Mouse (Mus musculus) spleen, adult 12 weeks (tissue): Measurements from ENCODE around the gene Gfpt1.
"Not testable (repeated sequence)": the region's sequence is repeated elsewhere in the genome, so short reads cannot be mapped to it uniquely, and the experiment has no call there.

Source experiments
- DNase-seq: peaks from one replicate; pipeline ENCODE4 v3.0.0; 2022; ENCODE audit warnings: low spot score

Gfpt1 gene

DNA sequence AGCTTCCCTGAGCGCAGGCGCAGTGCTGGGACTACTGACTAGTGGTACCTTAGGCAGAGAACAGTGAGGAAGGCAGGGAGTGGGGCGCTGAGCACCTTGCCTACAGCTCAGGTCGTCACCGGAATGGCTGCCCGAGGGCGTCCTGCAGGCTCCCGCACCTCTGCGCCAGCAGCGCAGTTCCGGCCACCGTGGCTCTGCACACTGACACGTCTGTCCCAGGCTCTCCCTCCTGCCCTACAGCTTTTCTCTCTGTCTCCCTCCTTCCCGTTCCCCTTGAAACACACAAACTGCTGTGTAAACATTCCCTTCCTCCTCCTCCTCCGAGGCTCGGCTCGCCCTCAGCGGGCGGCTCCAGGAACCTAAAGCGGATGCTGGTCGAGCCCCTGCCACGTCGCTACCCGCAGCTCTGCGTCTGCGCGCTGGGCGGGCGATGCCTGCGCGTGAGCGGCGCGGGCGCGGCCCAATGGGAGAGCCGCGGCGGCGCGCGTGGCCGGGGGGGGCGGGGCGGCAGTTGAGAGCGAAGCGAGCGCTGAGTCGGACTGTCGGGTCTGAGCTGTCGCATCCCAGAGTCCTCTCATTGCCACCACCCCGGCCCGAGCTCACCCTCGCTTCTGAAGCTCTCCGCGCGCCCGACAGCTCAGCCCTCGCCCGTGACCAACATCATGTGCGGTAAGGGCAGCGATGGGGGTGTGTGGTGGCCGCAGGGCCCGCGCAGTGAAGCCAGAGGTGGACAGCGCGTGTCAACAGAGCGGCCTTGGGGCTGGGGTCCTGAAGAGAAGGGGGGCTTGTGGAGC, at the start of gene Gfpt1:
TSS of gene Gfpt1 (plus strand) at position 510 of the 794 bp plus-strand sequence.
- DNase-seq: peak; percentile 90

DNA sequence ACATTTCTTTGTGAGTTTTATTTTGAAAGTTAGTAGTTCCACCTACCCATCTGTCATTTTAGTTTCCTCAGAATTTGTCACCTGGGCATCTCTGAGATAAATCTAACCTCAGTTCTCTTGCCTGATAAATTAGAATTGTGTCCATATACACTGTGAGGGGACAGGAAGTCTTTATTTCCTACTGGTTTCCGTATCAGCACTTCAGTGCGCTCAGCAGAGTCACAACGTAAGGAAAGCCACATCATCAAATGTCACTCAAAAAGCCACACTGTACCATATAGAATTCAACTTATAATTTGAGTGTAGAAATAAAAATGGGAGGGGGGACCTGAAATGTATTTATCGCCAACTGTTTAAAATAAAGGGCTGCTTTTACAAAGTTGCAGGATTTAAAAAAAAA, 48.4 kb upstream of the Gfpt1 start:
- no peak for DNase-seq

DNA sequence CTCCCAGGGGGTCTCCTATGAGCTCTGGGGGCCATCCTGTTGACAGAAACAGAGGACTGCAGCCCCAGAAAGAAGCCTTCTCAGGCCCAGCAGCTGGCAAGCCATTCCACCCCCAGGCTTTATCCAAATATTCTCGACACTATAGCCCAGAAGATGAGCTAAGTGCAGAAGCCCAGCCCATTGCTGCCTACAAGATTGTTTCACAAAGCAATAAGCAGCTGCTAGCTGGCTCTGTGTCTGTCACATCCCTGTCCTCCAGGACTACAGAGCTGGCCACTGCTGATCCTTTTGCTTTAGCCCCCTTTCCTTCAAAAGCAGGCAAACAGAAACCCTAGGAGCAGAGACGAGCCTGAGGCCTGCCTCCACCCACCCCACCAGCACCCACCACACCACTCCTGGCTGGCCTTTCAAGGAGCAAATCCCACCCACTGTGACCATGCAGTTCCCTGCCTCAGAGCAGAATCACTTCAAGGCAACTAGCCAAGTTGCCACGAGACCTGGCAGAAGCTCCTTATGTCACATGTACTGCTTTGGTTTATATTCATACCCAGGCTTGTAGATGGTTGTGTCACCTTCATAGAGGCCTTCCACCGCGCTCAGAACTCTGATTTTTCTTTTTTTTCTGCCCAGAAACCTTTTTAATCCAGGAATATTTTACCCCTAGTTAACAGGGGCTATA, 45.9 kb upstream of the Gfpt1 start:
- DNase-seq: no peak

DNA sequence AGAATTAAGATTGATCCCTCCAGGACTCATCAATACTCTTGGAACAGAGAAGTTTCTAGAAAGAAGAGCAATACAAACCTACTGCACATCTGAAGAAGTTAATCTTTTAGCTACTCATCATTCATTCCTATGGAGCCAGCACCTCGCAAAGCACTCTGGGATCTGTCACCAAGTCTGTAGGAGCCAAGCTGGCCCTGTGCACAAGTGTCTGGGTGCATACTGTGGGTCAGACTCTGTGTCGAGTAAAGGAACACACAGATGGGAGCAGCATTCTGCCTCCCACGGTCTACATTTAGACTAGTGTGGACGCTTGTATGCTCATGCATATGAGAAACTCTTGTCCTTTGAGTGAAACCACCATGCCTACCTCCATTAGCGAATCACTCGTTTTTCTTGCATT, 45.3 kb upstream of the Gfpt1 start:
- no peak for DNase-seq

DNA sequence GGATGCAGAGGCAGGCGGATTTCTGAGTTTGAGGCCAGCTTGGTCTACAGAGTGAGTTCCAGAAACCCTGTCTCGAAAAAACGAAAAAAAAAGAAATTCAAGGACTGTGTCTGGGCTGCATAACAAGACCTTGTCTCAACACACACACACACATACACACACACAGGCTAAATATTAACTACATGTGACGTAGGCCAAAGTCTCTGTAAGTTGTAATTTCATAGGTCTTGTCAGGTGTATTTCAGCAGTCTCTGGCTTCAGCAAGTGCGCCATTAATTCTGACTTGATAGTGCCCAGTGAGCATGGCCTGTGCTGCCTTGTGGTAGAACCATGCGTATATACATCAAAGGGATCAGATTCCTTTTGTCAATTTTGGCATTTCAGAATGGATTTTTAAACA, 40.7 kb upstream of the Gfpt1 start:
- no peak for DNase-seq

DNA sequence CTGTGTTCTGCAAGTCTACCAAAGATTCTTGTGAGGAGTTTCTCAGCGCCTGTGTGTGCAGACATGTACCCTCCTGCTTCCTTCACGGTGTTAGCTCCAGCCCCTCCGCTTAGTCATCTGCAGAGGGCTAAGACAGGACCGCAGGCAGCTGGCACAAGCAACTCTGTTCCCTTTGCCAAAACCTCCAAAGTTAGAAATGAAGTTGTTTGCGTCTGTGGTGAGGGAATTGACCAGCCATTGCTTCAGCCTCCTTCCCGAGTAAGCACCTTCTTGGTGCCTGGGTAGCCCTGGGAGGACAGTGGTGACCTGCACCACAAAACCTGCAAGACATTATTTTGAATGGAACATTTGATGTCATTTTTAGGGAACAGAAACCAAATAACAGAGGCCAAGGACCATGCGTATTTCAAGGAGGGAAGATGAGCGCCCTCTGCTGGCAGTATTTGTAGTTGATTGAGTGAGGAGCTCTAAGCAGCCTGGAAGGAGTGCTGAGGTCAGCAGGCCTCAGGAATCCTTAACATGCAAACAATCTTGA, 40.1 kb upstream of the Gfpt1 start:
- peak; percentile 67 for DNase-seq

DNA sequence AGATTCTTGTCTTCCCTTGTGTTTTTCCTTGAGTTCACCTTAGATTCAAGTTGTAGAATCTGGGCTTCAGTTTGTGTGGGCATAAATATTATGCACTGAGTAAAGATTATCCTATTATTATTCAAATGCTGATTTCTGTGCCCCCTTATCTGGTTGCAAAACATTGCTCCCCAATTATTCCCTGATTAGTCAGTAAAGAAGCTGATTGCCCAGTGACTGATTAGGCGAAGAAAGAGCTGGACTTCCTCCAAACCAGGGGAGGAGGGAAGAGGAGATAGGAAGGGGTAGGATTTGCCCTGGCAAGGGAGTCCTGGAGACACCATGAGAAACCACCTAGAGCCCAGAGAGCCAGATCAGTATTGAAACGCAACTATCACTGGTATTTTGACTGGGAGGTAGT, 38.5 kb upstream of the Gfpt1 start:
- no peak for DNase-seq

DNA sequence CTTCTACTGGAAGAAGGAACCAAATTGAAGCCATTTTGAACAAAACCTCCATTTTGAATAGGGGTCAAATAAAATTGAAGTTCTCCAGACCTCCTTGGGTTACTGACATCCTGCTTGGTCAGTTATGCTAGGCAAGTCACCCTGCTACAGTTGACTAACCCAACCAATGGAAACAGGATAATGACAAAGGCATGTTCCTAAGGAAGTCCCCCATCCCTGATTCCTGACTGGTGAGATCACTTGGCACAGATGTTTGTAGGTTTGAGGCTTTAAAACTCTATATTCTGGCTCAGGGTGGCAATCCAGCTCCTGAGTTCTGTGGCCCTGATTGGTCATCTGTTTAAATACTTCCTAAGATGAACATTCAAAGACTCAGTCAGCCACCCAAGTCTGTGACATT, 37.1 kb upstream of the Gfpt1 start:
- DNase-seq: no peak

DNA sequence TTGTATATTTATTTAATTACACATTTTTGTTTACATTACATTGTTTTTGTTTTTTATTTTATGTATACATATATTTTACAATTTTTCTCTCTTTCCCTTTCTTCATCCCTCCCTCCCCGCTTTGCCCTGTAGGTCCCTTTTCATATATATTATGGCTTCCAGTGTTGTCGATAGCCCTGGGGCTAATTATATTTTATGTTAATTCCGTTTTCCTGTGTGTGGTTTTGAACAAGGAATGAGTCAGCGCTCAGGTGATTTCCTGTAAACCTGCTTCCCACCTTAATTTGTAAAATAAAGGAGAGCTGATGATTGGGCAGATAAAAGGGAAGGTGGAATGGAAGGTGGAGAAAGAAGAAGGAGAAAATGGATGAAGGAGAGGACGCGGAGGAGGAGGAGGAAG, 33.8 kb upstream of the Gfpt1 start, which contains the start of gene Nfu1:
TSS of gene Nfu1 (plus strand) at position 350 of the 400 bp plus-strand sequence.
- no peak for DNase-seq

DNA sequence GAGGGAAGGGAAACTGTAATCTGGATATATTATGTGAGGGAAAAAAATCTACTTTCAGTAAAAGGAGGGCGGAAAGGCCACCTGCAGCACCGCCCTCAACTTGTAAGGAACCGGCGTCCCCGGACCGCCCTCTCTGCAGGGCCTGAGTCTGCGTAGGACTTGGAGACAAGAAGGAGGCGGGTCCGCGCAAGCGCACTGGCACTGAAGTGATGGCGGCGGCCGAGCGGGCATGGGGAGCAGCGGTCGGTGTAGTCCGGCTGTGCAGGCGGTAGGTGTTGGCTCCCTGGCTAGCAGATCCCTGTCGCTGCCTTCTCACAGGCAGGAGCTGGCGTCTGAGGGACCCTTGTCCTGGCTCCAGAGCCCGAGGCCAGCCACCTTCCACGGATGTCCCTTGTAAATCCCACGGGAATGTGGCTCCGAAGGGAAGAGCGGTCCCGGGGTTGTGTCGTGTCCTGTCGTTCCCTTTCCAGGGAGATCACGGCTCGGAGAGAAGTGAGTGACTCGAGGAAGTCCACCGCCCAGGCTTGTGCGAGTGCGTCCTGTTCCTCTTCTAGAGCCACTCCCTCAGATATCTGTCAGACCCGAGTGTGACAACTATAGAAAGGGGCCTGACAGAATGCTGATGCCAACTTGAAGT, 32.8 kb upstream of the Gfpt1 start:
- DNase-seq: peak; percentile 88

DNA sequence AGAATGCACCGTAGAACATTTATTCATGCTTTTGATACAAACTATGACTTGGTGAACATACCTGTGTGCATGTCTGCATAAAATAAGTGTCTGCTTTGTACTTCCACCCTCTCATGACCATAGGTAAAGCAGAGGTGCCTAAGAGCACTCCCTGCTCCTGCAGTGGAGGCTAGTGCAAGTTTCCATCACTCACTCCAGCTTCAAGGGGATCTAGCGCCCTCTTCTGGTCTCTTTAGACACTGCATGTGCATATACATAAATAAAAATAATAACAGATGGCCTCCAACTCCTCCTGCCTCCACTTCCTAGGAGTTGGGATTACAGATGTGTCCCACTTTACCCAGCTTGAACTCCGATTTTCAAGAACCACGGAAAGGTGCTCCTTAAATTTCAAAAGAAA, 25.7 kb upstream of the Gfpt1 start:
- DNase-seq: peak; percentile 29

DNA sequence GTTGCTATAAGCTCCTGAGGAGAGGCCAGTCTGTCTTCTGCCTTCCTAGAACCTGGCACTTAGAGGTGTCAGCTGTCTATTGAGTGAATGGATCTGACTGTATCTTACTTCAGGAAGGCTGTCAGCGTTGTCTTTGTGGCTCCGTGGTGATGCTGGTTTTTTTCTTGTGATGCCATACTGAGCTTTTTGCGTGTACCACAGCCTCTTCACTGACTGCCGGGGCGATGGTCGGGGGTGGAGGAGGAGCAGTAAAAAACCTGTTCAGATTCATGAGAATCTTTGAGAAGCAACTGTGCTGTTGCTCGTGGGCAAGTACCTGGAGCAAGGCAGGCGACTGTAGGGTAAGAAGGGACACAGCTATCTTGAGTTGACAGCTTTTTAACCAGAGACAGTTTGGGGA, 23.8 kb upstream of the Gfpt1 start:
- DNase-seq: no peak

DNA sequence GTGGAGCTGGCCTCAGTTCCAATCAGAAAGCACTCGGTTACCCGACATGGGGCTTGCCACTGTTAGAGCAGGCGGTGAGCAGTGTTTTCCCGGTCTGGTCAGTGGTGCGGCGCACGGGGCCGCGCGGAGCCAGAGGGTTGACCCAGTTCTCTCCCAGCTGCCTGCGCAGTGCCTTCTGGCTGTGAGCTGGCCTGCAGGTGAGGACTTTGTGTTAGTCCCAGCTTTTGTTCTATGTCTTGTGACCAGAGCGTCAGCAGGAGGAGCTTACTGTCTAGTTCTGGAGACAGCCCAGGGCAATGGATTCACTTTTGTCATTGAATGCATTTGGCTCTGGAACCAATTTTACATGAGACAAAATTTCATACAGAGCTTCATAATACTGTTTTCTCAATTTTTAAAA, 20.9 kb upstream of the Gfpt1 start:
- DNase-seq: no peak

DNA sequence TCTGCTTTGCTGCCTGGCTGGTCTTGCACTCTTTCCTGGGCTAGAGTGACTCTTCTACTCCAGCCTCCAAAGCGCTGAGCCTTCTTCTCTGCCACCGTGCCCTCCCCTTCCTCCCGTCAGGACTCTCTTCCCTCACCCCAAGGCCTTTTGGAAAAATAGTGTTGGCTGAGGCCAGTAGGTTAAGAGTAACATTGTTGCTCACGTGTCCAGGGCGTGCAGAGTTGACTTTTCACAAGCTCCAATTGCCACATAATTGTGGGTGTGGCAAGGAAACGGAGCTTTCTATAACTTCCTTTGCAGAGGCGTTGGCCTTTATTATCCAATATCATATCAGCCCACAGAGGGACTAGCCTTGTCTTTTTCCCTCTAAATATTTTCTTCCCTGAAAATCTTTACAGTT, 15.7 kb upstream of the Gfpt1 start:
- no peak for DNase-seq

DNA sequence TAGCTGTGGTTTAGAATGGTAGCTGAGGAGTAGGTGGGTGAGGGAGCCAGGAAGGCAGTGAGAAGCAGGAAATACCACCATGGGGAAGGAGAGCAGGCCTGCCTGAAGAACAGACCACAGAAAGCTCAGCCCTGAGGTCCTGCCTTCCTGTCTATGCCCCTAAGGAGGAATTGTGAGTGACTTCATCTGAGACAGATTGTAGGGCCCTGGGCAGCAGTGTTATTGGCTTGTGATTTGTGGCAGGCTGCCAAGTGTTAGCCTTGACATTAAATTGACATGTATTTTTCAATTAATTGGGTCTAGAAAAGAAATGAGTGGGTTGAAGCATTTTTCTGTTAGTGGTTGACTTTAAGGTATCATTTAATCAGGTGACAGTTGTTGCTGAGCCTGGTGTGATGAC, 13.8 kb upstream of the Gfpt1 start:
- no peak for DNase-seq

DNA sequence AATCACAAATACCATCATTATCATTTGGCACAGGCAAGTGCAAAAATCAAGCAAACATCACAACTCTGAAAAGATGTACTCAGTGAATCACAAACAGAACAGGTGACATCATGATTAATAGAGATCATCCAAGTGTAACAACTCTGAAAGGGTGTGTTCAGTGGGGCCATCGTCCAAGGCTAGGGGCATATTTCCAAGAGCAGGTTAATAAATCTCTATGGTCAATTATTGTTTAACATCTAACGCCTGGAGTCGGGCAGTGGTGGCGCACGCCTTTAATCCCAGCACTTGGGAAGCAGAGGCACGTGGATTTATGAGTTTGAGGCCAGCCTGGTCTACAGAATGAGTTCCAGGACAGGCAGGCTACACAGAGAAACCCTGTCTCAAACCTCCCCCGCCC, 11.3 kb upstream of the Gfpt1 start:
- DNase-seq: not testable (repeated sequence)

DNA sequence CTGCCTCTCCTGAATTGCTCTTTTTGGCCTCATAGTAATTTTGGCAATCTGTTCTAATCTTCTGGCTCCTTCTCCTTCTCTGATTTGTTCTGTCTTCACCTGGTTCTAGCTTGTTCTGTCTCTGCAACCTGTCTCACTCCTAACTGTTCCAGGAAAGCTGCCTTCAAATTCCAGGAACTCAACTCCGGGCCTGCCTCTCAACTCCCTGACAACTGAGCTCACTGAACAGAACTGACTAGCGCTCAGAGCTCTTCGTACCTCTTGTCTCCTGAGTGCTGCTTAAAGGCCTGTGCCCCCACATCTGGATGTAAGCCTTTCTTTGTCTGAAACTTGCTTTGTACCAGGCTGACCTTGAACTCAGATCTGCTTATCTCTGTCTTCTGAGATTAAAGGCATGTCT, 10.2 kb upstream of the Gfpt1 start:
- DNase-seq: no peak

DNA sequence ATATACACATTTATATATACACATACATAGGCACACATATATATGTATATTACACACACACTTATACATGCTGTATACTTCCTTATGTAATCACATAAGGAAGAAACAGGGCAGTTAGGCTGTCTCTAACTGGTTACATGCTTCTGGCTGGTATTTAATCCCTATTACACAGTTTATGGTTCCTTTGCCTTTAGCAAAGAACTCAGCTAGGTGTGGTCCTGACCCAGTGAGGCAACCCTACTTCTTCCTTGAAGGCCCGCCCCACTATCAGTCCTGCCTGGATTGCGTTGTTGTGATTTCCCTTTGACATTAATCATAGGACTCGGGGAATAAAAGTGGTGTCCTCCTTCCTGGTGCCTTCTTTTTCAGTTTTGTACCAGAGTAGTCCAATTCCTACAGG, 8.3 kb upstream of the Gfpt1 start:
- DNase-seq: no peak

DNA sequence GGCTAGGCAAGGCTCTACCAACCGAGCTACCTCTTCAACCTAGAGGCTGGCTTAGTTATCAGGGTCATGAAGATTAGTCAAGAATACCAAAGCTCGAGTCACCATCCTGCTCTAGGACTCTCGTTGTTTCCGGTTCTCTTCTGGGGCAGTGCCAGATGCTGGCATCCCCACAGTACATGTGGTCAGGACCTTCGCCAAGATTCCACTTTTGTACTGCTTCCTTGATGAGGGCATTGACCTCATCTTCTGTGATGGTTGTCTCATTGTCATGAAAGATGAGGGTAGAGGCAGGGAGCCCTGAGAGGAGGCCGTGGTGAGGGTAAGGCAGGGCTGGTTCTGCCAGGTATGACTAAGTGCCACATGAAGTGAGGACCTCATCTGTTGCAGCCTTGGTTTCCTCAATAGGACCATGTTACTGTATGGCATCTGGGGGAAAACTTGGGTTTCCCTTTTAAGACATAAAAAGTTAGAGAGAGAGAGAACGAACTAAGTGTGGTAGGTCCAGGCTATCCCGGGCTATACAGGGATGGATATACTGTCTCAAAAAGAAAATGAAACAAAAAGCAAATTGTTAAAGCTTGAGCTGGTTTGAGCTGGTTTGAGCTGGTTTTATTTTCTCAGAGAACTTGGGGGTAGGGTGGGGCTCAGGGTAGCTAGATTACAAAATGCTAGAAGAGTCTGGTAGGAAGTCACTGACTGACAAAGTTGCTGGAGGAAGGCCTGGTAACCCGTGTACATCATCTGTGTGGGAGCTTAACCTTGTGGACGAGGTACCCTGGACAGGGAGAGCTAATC, 4.6 kb upstream of the Gfpt1 start:
- no peak for DNase-seq

DNA sequence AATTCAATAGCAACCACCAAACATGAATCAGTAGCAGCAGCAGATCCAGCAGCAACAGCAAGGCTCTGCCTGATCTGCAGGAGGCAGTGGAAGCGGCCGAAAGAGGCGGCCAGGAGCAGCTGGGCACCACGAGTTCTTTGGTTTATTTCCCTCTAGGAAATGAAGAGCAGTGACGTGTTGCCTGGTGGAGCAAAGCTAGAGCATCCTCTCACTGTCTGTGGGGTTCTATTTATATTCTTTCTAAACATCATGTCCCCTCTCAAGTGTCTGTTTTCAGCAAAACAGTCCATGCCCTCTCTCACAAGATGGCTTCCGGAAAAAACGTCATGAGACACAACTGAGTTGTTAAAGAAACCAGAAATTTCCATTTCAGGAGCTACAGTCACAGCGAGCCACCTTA, 3.5 kb upstream of the Gfpt1 start:
- DNase-seq: no peak

DNA sequence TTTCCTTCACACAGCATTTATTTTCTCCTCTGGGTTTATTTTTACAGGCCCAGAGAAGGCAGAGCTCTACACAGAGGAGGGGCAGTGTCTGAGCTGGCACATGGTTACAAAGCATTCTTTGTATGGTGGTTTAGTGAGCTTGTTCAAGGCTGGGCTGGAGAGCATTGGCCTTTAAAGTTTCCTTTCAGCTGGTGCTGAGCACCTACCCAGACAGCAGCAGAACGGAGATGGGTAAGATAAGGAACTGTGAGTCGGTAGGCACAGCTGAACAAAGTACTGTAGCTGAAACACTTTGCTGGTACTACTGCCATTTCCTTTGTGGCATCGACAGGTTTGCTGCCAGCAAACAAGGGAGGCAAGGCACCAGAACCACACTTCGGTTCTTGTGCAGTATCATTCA, 1.7 kb upstream of the Gfpt1 start:
- no peak for DNase-seq

DNA sequence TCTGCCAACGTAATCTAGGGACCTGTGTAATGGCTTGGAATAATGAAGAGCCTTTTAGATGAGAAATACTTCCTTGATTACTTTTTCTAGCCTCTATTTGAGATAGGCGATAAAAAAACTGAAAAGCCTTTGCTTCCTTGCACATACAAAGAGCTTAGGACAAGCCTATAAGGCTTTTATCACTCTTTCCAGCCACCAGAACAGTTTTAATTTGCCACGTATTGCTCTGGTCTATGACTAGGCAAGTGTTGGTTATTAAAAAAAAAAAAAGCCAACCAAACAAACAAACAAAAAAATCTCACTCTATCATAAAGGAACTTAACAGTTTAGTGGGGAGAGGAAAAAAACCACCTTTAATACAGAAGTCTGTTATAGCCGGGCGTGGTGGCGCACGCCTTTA, 1.2 kb upstream of the Gfpt1 start:
- DNase-seq: no peak
